Mouse (Mus musculus): Measurements from ENCODE around the gene Rad23a. TPM values are rescaled to one million over a fixed set of nuclear protein-coding genes. Genes with fewer than 3 reads are reported as not detected.
"Not testable (repeated sequence)": the region's sequence is repeated elsewhere in the genome, so short reads cannot be mapped to it uniquely, and the experiment has no call there.

Gene Rad23a
- polyA plus RNA-seq, 1 experiment from 2014 or later, result 127 TPM

GRCm38 (mm10) chr8:84838513-84838912, 2.0 kb downstream of the Rad23a start:
- Histone ChIP-seq H3K9ac (no peak overlapping the region), H3K27ac (no peak overlapping the region), H3K36me3 (peaks cover 80% of the 10 kb centered on the region), H3K4me1 (peaks cover 45% of the 10 kb centered on the region), H3K4me3 (no peak overlapping the region), H3K9me3 (no peaks in the 10 kb centered on the region), H3K27me3 (no peaks in the 10 kb centered on the region), H3K4me2 (no peak overlapping the region)
- 76% methylated on average over 5 of the region's 5 CpGs for WGBS
- ATAC-seq (ENCODE audit: borderline replicate concordance, extremely low read depth, low FRiP score, low TSS enrichment), result no peak

GRCm38 (mm10) chr8:84837912-84838470, 2.5 kb downstream of the Rad23a start:
- H3K36me3 ChIP-seq, result peaks cover 75% of the 10 kb centered on the region
- WGBS, result 81% methylated on average over 15 of the region's 15 CpGs
- H3K4me1 ChIP-seq, result peaks cover 46% of the 10 kb centered on the region
- H3K27ac ChIP-seq, result no peak overlapping the region
- H3K4me2 ChIP-seq, result no peak overlapping the region
- H3K27me3 ChIP-seq, result no peaks in the 10 kb centered on the region
- no peak for ATAC-seq (ENCODE audit: borderline replicate concordance, extremely low read depth, low FRiP score, low TSS enrichment)
- H3K4me3 ChIP-seq, result no peak overlapping the region
- H3K9me3 ChIP-seq, result no peaks in the 10 kb centered on the region
- H3K9ac ChIP-seq, result no peak overlapping the region

DNA sequence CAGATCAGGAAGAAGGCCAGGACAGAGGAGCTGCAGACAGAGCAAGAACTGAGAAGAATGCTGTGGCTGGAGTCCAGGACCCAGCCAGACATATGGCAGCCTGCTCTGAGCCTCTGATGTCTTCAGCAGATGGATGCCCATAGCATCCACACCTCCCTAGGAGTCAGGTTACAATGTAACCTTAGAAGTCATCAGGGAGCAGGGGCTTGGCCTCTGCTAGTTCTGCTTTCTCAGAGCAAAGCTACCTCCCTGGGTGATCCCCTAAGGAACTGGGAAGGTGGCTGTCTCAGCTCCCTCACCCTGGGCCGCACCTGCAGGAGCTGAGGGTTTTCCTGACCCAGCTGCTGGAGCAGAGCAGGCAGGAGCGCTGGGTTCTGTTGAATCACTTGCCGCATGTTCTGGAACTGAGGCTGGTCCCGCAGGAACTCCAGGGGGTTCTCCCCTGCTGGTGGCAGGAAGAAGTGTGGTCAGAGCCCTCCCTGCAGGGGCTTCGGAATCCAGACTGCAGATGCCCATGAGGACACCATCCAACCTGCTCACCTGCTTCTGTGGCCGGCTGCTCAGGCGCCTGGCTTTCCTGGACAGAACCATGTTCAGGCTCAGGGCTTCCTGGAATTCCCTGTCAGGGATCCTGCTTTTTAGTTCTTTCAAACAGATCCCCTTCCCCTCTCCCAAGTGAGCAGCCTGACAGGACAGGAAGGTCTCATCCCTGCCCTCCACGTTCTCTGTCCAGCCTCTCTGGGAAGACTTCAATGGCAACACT, 3.1 kb downstream of the Rad23a start:
- Histone ChIP-seq H3K27ac (no peak overlapping the region), H3K4me2 (no peak overlapping the region), H3K9me3 (no peaks in the 10 kb centered on the region), H3K36me3 (peaks cover 68% of the 10 kb centered on the region), H3K4me1 (peaks cover 49% of the 10 kb centered on the region), H3K27me3 (no peaks in the 10 kb centered on the region), H3K9ac (no peak overlapping the region), H3K4me3 (no peak overlapping the region)
- ATAC-seq (ENCODE audit: borderline replicate concordance, extremely low read depth, low FRiP score, low TSS enrichment), result no peak
- WGBS, result 52% methylated on average over 8 of the region's 8 CpGs

DNA sequence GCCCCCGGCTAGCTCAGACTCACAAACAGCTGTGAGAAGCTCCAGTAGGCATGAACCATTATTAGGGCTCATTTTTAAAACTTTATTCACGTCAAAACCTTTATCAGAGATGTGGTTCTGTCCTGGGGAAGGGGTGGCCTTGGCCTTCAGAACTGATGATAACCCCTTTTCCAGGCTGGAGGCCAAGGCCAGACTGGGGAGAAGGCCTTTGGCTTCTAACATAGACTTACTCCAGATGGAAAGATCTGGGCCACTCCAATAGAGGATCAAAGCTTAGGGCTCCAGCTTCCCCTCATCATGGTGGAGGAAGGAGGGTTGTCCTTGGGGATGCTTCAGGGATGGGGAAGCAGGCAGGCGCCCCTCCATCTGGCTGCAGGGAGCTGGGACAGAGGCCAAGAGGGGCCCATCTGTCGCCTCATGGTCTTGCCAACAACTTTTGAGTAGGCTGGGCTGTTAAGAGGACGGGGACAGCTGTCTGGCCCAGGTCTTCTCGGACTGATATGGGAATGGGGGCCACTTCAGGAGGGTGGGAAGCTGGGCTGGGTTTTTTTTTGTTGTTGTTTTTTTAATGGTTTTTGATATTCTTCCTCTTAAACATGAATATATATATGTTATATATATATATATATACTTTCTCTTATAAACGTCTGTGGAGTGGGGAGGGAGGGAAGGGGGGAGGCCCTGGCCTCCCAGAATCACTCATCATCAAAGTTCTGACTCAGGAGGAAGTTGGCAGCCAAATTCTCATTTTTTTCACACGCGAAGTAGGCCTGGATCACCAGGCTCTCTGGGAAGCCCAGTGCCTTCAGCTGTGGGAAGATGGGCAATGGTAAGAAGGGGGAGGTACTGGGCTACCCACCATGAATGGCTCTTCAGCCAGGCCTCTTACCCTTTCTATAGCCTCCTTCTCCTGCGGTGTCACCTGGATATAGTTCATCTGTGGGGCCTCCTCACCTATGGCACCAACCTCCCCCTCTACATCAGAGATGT, 5.3 kb downstream of the Rad23a start:
- peak overlapping the region; percentile 32 for H3K27ac ChIP-seq
- peaks cover 49% of the 10 kb centered on the region for H3K4me1 ChIP-seq
- peaks cover 54% of the 10 kb centered on the region for H3K36me3 ChIP-seq
- H3K4me2 ChIP-seq, result no peak overlapping the region
- 49% methylated on average over 10 of the region's 10 CpGs for WGBS
- ATAC-seq (ENCODE audit: borderline replicate concordance, extremely low read depth, low FRiP score, low TSS enrichment), result peak; percentile 68
- H3K9ac ChIP-seq, result no peak overlapping the region
- H3K4me3 ChIP-seq, result no peak overlapping the region
- H3K27me3 ChIP-seq, result no peaks in the 10 kb centered on the region
- H3K9me3 ChIP-seq, result no peaks in the 10 kb centered on the region

DNA sequence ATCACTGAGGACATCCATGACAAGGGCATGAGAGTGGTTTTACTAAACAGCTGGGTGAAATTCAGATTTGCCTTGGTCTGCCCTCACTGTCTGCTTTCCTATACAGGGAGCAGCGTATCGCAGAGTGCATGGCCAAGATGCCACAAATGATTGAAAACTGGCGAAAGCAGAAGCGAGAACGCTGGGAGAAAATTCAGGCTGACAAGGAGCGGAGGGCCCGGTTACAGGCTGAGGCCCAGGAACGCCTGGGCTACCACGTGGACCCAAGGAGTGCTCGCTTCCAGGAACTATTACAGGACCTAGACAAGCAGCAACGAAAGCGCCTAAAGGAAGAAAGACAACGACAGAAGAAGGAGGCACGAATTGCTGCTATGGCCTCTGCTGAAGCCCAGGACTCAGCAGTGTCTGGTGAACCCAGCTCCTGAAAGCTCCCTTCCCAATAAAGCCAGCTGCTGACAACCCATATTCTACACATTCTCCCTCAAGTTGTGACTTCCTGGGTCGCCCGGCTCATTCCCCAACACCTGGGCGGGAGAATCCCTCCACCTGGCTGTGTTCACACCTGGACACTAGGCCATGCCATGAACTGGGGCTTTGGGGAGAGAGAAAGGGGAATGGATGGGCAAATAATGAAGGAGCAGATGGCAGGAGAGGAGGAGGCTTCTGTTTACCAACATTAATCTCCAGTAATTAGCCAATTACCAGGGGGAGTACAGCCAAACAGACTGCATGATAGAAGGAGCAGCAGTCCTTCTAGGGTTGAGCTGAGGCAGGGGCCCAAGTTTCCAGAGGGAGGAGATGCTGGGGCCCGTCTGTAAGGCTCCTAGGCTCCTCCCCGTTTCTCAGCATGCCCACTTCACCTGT, 6.2 kb downstream of the Rad23a start:
- Histone ChIP-seq H3K9ac (no peak overlapping the region), H3K4me3 (no peak overlapping the region), H3K4me1 (peaks cover 43% of the 10 kb centered on the region), H3K27ac (peak overlapping the region; percentile 32), H3K27me3 (no peaks in the 10 kb centered on the region), H3K9me3 (no peaks in the 10 kb centered on the region), H3K4me2 (no peak overlapping the region), H3K36me3 (peaks cover 54% of the 10 kb centered on the region)
- WGBS, result 83% methylated on average over 19 of the region's 19 CpGs
- no peak for ATAC-seq (ENCODE audit: borderline replicate concordance, extremely low read depth, low FRiP score, low TSS enrichment)

GRCm38 (mm10) chr8:84832759-84833742, 7.4 kb downstream of the Rad23a start:
- Histone ChIP-seq H3K36me3 (peaks cover 43% of the 10 kb centered on the region), H3K27me3 (no peaks in the 10 kb centered on the region), H3K4me3 (peak overlapping the region; percentile 70), H3K4me2 (peak overlapping the region; percentile 63), H3K9me3 (no peaks in the 10 kb centered on the region), H3K27ac (peak overlapping the region; percentile 89), H3K9ac (peak overlapping the region; percentile 90), H3K4me1 (peaks cover 40% of the 10 kb centered on the region)
- WGBS, result 55% methylated on average over 10 of the region's 10 CpGs
- no peak for ATAC-seq (ENCODE audit: borderline replicate concordance, extremely low read depth, low FRiP score, low TSS enrichment)

DNA sequence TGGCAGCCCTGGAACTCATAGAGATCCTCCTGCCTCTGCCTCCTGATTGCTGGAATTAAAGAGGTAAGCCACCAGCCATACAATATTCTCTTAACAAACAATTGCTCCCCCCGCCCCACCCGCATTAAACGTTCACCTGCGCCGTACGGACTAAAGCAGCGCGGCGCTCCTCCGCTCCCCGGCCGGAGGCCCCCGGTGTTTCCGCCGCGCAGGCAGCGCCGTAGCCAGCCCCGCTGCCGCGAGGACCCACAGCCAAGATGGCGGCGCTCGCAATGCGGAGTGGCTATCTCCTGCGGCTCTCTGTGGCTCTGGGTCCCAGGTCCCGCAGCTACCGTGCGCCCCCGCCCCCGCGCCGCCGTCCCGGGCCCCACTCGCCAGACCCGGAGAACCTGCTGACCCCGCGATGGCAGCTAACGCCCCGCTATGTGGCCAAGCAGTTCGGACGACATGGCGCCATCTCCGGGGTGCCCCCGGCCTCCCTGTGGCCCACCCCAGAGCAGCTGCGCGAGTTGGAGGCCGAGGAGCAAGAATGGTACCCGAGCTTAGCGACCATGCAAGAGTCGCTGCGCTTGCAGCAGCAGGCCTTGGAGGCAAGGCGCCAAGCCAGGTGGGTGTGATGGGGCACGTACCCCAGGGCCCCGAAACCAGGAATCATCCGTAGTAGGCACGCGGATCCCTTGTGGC, 8.3 kb downstream of the Rad23a start:
- Histone ChIP-seq H3K4me2 (peak overlapping the region; percentile 63), H3K27me3 (no peaks in the 10 kb centered on the region), H3K4me1 (peaks cover 35% of the 10 kb centered on the region), H3K27ac (peak overlapping the region; percentile 89), H3K36me3 (peaks cover 34% of the 10 kb centered on the region), H3K4me3 (peak overlapping the region; percentile 70), H3K9me3 (no peaks in the 10 kb centered on the region), H3K9ac (peak overlapping the region; percentile 90)
- WGBS, result under 1% methylated on average over 59 of the region's 59 CpGs
- peak; percentile 79 for ATAC-seq (ENCODE audit: borderline replicate concordance, extremely low read depth, low FRiP score, low TSS enrichment)

- WGBS, result 61% methylated on average over 11 of the region's 11 CpGs
- H3K4me3 ChIP-seq, result peak within 1 kb of the TSS; percentile 70
- peaks cover 33% of the 10 kb centered on the region for H3K4me1 ChIP-seq
- no peaks in the 10 kb centered on the region for H3K27me3 ChIP-seq
- ATAC-seq (ENCODE audit: borderline replicate concordance, extremely low read depth, low FRiP score, low TSS enrichment), result no peak
- peak within 1 kb of the TSS; percentile 90 for H3K9ac ChIP-seq
- H3K9me3 ChIP-seq, result no peaks in the 10 kb centered on the region
- H3K36me3 ChIP-seq, result peaks cover 27% of the 10 kb centered on the region
- H3K4me2 ChIP-seq, result peak within 1 kb of the TSS; percentile 63
- H3K27ac ChIP-seq, result peak within 1 kb of the TSS; percentile 89
These were observed 9.0 kb downstream of the Rad23a start, which contains the start of gene Gadd45gip1 for GRCm38 (mm10) chr8:84831490-84831889. Gene Gadd45gip1 (plus strand): TSS chr8:84831522.

GRCm38 (mm10) chr8:84826518-84826917, 13.9 kb downstream of the Rad23a start:
- ATAC-seq (ENCODE audit: borderline replicate concordance, extremely low read depth, low FRiP score, low TSS enrichment); H3K4me2 ChIP-seq; H3K27ac ChIP-seq; H3K4me1 ChIP-seq; H3K4me3 ChIP-seq; H3K27me3 ChIP-seq; H3K36me3 ChIP-seq; H3K9ac ChIP-seq; H3K9me3 ChIP-seq: not testable (repeated sequence)
- WGBS, result 83% methylated on average over 2 of the region's 2 CpGs

- ATAC-seq (ENCODE audit: borderline replicate concordance, extremely low read depth, low FRiP score, low TSS enrichment), result no peak
These were observed 14.8 kb downstream of the Rad23a start for GRCm38 (mm10) chr8:84825636-84826035.

More at GRCm38 (mm10) chr8:84825636-84826035, 14.8 kb downstream of the Rad23a start:
- Histone ChIP-seq H3K27me3 (no peaks in the 10 kb centered on the region; the same call in 1 of the 2 replicates), H3K27ac (no peak overlapping the region), H3K9ac (no peak overlapping the region), H3K4me3 (no peak overlapping the region), H3K36me3 (no peaks in the 10 kb centered on the region), H3K9me3 (no peaks in the 10 kb centered on the region), H3K4me1 (peaks cover 13% of the 10 kb centered on the region; the same call in 1 of the 2 replicates), H3K4me2 (no peak overlapping the region)
- 38% methylated on average over 4 of the region's 4 CpGs for WGBS
